Mouse (Mus musculus) G1E (cell line): ENCODE measurements around the gene Tmprss7.

ENCODE experiments used
- CTCF ChIP-seq: IDR thresholded peaks from 2 replicates; pipeline ENCODE4 v1.5.1; 2012; ENCODE audit warnings: low read depth, low read length, inconsistent platforms, mixed read lengths
- GATA1 ChIP-seq: IDR thresholded peaks from 2 replicates; pipeline ENCODE4 v1.6.1; 2012; ENCODE audit warnings: borderline replicate concordance, low read length, inconsistent platforms, mixed read lengths

DNA sequence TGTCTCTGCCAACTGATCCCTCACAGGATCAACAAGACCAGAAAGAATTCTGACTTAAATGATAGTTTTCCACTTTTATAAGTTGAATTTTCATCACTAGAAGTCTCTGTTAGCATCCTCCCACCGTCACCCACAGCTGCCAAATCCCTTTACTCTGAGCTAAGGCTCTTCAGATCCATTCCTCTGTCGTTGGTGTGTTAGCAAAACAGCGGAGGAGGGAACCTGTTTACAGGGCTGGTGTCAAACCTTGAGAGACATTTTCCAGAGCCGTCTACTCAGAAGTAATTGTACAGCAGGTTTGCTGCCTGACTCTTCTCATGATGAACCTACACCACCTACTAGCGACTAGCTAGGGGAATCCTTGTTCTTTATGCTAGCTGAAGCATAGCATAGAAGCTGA, 5.8 kb upstream of the Tmprss7 start:
- TF ChIP-seq CTCF, result no peak
- TF ChIP-seq GATA1, result no peak
